Mouse (Mus musculus) left cerebral cortex, adult 2 months (tissue): Measurements from ENCODE around the gene Vill. TPM values are rescaled to one million over a fixed set of nuclear protein-coding genes. Genes with fewer than 3 reads are reported as not detected.

Experiments
- DNase-seq, 2 experiments: peaks; one replicate each; pipeline ENCODE4 v3.0.0; 2021 to 2022; ENCODE audit warnings: low spot score in 2 of 2, mixed read lengths in 1 of 2; ENCODE audit errors: extremely low spot score in 1 of 2
- H3K27ac ChIP-seq: fragments of 200-600 bp; 2 replicates; pipeline ENCODE4 v1.8.1; 2022
- H3K4me3 ChIP-seq: fragments of 200-600 bp; 2 replicates; pipeline ENCODE4 v1.8.1; 2022
- CTCF ChIP-seq: fragments of 200-600 bp; IDR thresholded peaks from 2 replicates; pipeline ENCODE4 v1.8.1; 2022; ENCODE audit warnings: antibody characterized with exemption, mild to moderate bottlenecking, moderate library complexity
- intact Hi-C: fragments of 180-260 bp; cut with DNase I; formaldehyde crosslinking; loops from one replicate; pipeline ENCODE4 v1.15.1; 2025
- total RNA-seq, 2 experiments: library from RNA; stranded (reverse); gene quantifications; 2 replicates each; pipeline ENCODE4 v1.2.3; 2021

Vill gene
- total RNA-seq, 2 experiments from 2014 or later, result 8.3 to 8.9 TPM

DNA sequence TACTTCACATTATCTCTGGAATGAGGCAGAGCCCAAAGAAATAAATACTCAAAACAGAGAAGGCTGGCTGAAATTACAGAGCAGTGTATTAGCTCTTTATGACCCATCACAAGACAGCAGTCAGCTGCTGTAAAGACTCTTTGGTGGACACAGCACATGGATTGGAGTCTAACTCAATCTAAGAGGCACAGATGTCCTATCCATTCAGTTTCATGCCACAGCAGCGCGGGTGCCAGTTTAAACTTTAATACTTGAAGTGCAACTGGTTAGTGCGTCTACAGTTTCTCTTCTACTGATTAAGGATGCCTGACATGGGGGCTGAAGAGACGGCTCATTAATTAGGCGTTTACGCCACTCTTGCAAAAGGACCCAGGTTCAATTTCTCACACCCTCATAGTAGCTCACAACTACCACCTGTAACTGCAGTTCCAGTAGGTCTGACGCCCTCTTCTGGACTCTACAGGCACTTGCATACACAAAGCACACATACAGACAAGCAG lies 26.7 kb upstream of the Vill start:
- H3K4me3 ChIP-seq, result no peak overlapping the region
- TF ChIP-seq CTCF, result no peak; the same call in 1 of the 2 replicates
- intact Hi-C loops, result no loop called here

DNA sequence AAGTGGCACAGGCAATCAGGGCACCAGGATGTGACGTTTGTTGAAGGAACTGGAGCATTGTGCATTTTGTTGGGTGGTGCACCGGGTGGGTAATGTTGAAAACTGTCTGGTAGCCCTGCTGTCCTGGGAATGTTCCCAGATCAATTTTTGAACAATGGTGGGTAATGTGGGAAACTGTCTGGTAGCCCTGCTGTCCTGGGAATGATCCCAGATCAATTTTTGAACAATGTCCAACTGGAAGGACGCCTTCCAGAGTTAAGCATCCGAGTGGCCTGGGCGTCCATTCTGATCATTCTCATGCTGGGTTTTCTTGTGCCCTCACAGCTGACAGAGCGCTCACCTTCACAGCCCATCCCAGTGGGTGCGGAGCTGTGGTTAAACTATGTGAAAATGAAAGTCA lies 25.2 kb upstream of the Vill start:
- intact Hi-C loops, result no loop called here
- H3K27ac ChIP-seq, result no peak overlapping the region
- TF ChIP-seq CTCF, result no peak
- DNase-seq, result no peak
- no peak overlapping the region for H3K4me3 ChIP-seq

More for the DNA sequence above, 26.7 kb upstream of the Vill start:
- DNase-seq, result no peak
- no peak overlapping the region for H3K27ac ChIP-seq

DNA sequence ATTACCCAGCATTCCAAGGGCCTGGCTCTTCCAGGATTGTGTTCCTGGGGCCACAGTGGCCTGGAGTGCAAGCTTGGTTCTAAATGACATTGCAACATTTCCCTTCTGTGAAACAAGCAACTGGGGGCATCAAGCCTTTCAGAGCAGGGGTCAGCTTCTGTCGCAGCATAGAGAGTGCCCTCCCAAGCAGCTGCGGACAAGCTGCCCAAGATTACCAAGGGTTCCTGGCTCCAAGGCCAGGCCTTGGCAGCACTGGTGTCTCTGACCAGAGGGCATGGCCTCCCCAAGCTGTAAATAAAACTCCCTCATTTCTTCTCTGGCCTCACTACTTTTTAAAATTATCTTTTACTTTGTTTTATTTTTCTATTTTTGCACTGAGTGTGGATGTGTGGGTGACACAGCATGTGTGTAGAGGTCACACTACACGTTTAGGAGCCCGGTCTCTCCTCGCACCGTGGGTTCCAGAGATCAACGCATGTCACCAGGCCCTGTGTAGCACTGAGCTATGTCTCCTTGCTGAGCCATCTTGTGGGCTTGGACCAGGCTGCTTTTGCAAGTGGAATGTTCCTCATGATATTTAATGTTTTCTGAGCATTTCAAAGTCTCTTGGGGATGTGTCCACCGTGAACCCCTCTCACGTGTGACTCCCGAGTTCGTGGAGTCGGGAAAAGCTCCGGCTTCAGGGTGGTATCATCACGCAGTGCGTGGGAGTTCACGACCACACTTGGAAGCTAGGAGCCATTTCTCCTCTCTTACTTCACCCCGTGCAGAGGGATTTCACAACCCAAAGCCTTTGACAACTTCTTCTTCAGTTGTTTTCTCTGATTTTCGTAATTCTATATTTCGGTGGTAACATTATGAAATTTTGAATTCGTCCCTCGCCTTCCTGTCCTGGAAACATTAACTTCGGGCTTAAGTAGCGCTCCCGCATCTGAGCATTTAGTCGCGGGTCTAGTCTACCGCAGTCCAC lies 24.1 kb upstream of the Vill start:
- no peak for DNase-seq
- Histone ChIP-seq H3K4me3 (no peak overlapping the region), H3K27ac (no peak overlapping the region)
- TF ChIP-seq CTCF, result no peak
- intact Hi-C loops, result loop anchor here (1.0 to 2.0 kb wide), 2 partner anchors 103 to 108 kb away; no protein-coding TSS in a partner anchor

DNA sequence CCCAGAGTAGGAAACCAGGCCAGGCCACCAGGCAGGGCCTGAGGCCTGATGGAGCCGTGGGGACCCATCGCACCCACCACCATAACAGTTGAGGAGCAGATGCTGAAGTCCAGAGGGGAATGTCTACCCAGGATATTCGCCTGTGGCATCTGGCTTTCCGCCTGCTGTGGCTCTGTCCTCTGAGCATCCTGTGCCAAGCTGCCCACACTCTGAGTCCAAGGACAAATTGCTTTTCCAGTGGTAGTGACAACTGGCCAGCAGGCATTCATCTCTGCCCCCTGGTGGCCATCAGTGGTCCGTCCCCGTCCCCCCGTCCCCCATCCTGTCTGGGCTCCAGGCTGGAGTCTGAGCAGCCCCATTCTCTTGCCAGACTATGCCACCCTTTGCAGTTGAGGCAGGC lies 23.0 kb upstream of the Vill start:
- Histone ChIP-seq H3K4me3 (no peak overlapping the region), H3K27ac (no peak overlapping the region; the same call in 1 of the 2 replicates)
- intact Hi-C loops, result loop anchor here (1.0 to 2.0 kb wide), 2 partner anchors 104 to 109 kb away; no protein-coding TSS in a partner anchor
- peak; percentile 56 to 57 for DNase-seq
- TF ChIP-seq CTCF, result peak; percentile 75

DNA sequence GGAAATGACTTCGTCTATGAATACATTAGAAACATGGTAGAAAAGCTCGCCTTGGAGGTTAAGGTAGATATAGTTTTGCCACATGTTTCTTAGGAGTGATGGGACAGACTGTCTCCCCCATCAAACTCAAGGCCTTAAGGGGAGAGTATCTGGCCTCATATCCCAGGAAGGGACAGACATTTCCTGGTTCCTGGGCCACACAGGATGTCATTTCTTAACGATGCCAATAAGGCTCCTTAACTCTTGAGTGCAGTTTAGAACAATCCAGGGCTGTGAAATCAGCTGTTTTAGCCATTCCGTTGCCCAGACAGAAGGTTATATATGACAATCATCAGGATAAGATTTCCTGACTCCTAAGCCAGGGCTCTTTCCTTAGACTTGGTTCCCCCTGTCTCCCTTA lies 21.5 kb upstream of the Vill start:
- H3K4me3 ChIP-seq, result no peak overlapping the region
- no peak for DNase-seq
- H3K27ac ChIP-seq, result peak overlapping the region; percentile 82; the same call in 1 of the 2 replicates
- intact Hi-C loops, result no loop called here
- TF ChIP-seq CTCF, result no peak

DNA sequence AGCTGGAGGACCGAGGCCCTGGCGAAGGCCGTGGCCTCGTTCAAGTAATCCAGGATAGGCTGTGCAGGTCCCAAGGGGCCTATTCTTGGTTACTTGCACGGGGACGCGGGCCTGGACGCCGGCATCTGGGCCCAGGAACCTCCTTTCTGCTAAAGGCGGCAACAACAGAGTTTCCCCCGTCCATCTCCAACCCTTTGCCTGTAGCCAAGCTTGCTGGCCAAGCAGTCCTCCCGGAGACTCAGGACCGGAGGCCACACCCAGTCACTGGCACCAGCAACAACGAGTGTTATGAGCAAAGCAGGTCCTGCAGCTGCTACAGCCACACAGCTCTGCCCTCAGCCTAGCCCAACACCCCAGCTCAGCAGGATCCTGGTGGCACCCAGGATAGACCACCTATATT lies 20.8 kb upstream of the Vill start:
- intact Hi-C loops, result no loop called here
- peak overlapping the region; percentile 82 for H3K27ac ChIP-seq
- H3K4me3 ChIP-seq, result no peak overlapping the region
- DNase-seq, result no peak
- no peak for TF ChIP-seq CTCF

DNA sequence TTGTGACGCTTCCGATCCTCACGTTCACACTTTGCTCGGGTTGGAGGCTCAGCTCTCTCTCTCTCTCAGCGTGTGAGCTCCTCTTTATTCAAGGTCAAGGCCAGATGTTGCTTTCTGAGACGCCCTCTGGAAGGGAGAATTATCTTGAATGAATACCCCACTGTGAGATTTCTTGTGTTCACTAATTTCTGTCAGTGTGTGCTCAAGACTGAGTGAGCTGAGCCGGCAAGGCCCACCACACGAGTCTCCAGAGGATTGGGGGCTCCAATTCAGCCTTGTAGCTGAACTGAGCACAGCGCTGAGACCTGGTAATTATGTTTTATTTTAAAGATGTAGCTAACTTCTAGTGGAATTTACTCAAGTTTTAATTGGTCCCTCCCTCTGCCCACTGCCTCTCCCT lies 20.0 kb upstream of the Vill start:
- Histone ChIP-seq H3K4me3 (no peak overlapping the region), H3K27ac (peak overlapping the region; percentile 82)
- TF ChIP-seq CTCF, result no peak
- intact Hi-C loops, result no loop called here
- no peak for DNase-seq

DNA sequence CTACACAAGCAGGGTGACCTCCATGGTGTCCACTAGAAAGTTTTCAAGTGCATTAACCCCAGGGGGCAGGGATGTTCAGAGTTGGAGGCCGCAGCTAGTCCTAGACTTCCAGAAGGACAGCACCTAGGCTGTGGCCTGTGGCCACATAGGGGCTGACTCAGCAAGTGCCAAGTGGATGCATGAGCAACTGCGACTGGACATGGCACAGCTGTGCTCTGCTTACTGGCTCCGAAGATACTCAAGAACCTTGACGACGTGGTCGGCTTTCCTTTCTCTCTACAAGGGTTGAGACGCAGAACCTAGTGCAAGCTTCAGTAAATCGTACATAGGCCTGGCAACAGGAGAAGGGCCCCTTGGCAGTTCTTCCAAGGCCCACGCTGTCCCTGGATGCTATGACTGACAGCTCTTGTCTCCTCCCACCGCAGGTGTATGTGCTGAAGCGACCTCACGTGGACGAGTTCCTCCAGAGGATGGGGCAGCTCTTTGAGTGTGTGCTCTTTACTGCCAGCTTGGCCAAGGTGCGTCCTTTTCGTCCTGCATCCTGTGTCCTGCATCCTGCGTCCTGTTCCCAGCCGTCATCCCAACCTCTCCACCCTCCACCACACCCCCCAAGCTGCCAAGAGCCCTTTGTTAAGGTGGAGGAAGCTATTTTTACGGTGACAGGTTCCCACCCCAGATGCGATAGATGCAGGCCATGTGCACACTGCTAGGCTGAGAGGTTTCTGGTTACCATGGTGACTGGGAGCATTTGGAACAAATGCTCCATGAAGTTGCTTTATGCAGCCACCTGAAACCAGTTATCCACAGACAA lies 19.3 kb upstream of the Vill start:
- DNase-seq, result peak in 1 of 2 experiments; percentile 50
- no peak for TF ChIP-seq CTCF
- no peak overlapping the region for H3K4me3 ChIP-seq
- intact Hi-C loops, result loop anchor here (1.0 kb wide), 1 partner anchor 29 kb away; no protein-coding TSS in a partner anchor
- H3K27ac ChIP-seq, result peak overlapping the region; percentile 82

DNA sequence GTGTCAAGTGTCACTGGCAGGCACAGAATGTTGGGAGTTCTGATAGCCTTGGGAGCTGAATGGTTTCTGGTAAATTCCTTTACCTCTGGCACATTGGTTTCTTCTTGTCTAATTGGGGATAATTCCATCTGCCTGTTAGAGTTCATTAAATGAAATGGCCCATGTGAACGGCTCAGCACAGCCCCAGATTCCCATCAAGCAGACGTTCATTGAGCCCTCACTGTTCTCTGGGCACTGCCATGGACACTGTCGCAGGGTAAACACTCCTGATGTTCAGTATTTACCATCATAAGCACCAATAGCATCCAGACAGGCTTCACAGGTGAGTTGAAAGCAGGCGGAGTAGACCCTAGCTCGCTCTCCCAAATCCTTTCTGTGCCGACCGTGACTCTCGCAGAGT lies 18.5 kb upstream of the Vill start:
- Histone ChIP-seq H3K27ac (peak overlapping the region; percentile 82; the same call in 1 of the 2 replicates), H3K4me3 (no peak overlapping the region)
- no peak for TF ChIP-seq CTCF
- DNase-seq, result no peak
- intact Hi-C loops, result no loop called here

DNA sequence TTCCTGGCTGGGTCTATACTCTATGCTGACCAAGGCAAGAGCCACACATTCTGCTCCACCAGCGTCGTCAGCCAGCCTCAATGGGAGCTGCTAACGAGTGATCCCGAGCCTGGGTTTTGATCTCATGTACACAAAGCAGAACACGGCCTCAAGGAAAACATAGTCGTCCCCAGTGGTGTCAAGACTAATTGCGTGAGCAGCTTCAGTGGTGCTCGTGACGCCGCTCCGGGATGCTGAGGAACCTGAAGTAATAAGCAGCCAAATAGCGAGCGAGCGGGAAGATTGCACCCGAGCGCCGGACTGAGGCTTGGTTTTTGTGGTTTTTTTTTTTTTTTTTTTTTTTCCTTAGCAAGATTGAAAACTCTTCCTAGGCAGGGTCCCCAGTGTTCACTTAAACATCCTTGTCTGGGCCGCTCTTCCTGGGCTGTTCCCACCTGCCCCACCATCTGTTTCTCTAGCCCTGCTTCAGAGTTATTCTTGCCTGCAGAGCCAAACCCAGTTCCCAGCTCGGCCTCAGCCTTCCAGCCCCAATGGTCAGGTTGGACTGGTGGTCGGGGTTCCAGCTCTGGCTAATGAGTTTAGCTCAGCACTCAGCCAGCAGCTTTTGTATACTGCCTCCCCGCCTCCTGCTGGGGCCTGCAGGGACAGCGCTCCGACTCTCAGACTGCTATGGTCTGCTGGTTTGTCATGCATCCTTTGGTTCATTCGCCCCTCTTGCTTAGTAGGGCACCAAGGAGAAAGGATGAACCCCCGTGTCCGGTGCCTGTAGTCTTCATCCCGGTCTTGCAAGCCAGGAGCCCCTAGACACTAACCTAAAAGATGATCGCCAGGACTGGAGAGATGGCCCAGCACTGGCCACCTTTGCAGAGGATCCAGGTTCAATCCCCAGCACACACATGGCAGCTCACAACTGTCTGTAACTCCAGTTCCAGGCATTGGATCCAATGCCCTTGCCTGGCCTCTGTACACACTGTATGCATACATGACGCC lies 17.6 kb upstream of the Vill start:
- H3K27ac ChIP-seq, result 0 out of 2 replicates have a peak overlapping the region, but pooled peaks have one; percentile 44
- TF ChIP-seq CTCF, result no peak
- H3K4me3 ChIP-seq, result no peak overlapping the region
- no peak for DNase-seq
- intact Hi-C loops, result no loop called here
